Mouse (Mus musculus) stomach, embryonic 14.5 days (tissue): Measurements from ENCODE around the gene Rilp. TPM values are rescaled to one million over a fixed set of nuclear protein-coding genes. Genes with fewer than 3 reads are reported as not detected.

Experiments
- ATAC-seq: fragments of 200-750 bp; cut with Nextera tagmentation; 2 replicates; pipeline ENCODE4 v1.8.0; 2017; ENCODE audit warnings: low read depth, moderate TSS enrichment; ENCODE audit not compliant: insufficient number of reproducible peaks, insufficient read depth, low FRiP score
- H3K27ac ChIP-seq: fragments of 300-500 bp; sonication (generic); 2 replicates; pipeline ENCODE4 v1.5.1; 2014; ENCODE audit warnings: mild to moderate bottlenecking, low read length, moderate library complexity, mixed read lengths
- H3K27me3 ChIP-seq: fragments of 300-500 bp; sonication (generic); 2 replicates; pipeline ENCODE4 v1.6.1; 2014; ENCODE audit warnings: low read length, control low read depth, mixed read lengths; ENCODE audit not compliant: control insufficient read depth, insufficient read depth
- H3K36me3 ChIP-seq: fragments of 300-500 bp; sonication (generic); 2 replicates; pipeline ENCODE4 v1.6.1; 2014; ENCODE audit warnings: mild to moderate bottlenecking, control low read depth, low read length, moderate library complexity, mixed read lengths; ENCODE audit not compliant: control insufficient read depth, insufficient read depth
- H3K4me1 ChIP-seq: fragments of 300-500 bp; sonication (generic); 2 replicates; pipeline ENCODE4 v1.6.1; 2014; ENCODE audit warnings: low read length, control low read depth, mixed read lengths; ENCODE audit not compliant: control insufficient read depth, insufficient read depth
- H3K4me2 ChIP-seq: fragments of 300-500 bp; sonication (generic); replicated peaks from 2 replicates; pipeline ENCODE4 v1.6.1; 2014; ENCODE audit warnings: low read depth, low read length, control low read depth
- H3K4me3 ChIP-seq: fragments of 300-500 bp; sonication (generic); 2 replicates; pipeline ENCODE4 v1.5.1; 2014; ENCODE audit warnings: low read depth, low read length, control low read depth
- H3K9ac ChIP-seq: fragments of 300-500 bp; sonication (generic); replicated peaks from 2 replicates; pipeline ENCODE4 v1.6.1; 2014; ENCODE audit warnings: low read depth, mild to moderate bottlenecking, control low read depth, low read length, moderate library complexity, mixed read lengths
- H3K9me3 ChIP-seq: fragments of 300-500 bp; sonication (generic); 2 replicates; pipeline ENCODE4 v1.6.1; 2016; ENCODE audit warnings: low read depth, low read length, control low read depth; ENCODE audit not compliant: control insufficient read depth
- WGBS: fragments of 180-500 bp; shearing (Covaris S2); extraction: QIAGEN DNeasy Blood & Tissue Kit; methylation state at CpG from one replicate; pipeline ENCODE4 v1.1.7; 2014; 5-methylcytosine and 5-hydroxymethylcytosine counted together
- polyA plus RNA-seq: library from polyadenylated mRNA; unstranded; fragments of >200 nt; fragmentation: Nextera tagmentation; extraction: Ambion mirVana; gene quantifications from 2 replicates; pipeline ENCODE4 v1.2.1, GENCODE M21; 2014

Gene Rilp
- polyA plus RNA-seq, 1 experiment from 2014 or later = 0.32 TPM

DNA sequence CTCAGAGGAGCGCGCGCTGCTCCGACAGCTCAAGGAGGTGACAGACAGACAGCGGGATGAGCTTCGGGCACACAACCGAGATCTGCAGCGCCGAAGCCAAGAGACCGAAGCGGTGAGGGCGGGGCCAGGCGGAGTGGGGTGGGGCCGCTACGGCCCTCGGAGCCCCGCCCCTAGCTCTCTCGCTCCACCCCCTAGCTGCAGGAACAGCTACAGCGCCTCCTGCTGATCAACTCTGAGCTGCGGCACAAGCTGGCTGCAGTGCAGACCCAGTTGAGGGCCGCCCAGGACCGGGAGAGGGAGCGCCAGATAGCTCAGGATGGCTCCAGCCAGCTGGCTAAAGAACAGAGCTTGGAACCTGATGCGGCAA lies 716 bp downstream of the Rilp start:
- 2% methylated on average over 23 of the region's 24 CpGs for WGBS
- Histone ChIP-seq H3K4me3 (peak overlapping the region; percentile 46), H3K27ac (peak overlapping the region; percentile 64; the same call in 1 of the 2 replicates), H3K4me2 (peak overlapping the region; percentile 96), H3K4me1 (peaks cover 16% of the 10 kb centered on the region), H3K36me3 (peaks cover 38% of the 10 kb centered on the region), H3K9ac (peak overlapping the region; percentile 22; the same call in 1 of the 2 replicates), H3K9me3 (no peaks in the 10 kb centered on the region), H3K27me3 (no peaks in the 10 kb centered on the region)
- ATAC-seq = peak; percentile 83

DNA sequence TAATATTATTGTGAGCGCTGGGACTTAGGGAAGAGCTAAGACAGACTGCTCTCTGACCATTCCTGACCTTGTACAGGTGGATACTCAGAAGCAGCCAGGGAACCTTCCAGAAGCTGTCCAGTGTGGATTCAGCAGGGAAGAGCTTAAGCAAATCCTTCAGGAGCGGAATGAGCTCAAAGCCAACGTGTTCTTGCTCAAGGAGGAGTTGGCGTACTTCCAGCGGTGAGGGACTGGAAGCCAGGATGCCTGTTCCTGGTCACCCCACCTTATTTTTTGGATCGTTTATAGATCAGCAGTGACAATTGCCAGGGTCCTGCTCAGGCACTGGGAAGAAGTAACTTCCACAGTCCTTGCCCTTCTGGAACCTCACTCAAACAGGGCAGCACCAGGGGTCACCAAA lies 1.3 kb downstream of the Rilp start:
- H3K36me3 ChIP-seq = peaks cover 32% of the 10 kb centered on the region
- H3K27me3 ChIP-seq = no peaks in the 10 kb centered on the region
- H3K27ac ChIP-seq = no peak overlapping the region
- H3K4me1 ChIP-seq = peaks cover 16% of the 10 kb centered on the region
- H3K9me3 ChIP-seq = no peaks in the 10 kb centered on the region
- WGBS = 77% methylated on average over 6 of the region's 6 CpGs
- H3K9ac ChIP-seq = no peak overlapping the region
- H3K4me2 ChIP-seq = no peak overlapping the region
- ATAC-seq = no peak
- H3K4me3 ChIP-seq = no peak overlapping the region

DNA sequence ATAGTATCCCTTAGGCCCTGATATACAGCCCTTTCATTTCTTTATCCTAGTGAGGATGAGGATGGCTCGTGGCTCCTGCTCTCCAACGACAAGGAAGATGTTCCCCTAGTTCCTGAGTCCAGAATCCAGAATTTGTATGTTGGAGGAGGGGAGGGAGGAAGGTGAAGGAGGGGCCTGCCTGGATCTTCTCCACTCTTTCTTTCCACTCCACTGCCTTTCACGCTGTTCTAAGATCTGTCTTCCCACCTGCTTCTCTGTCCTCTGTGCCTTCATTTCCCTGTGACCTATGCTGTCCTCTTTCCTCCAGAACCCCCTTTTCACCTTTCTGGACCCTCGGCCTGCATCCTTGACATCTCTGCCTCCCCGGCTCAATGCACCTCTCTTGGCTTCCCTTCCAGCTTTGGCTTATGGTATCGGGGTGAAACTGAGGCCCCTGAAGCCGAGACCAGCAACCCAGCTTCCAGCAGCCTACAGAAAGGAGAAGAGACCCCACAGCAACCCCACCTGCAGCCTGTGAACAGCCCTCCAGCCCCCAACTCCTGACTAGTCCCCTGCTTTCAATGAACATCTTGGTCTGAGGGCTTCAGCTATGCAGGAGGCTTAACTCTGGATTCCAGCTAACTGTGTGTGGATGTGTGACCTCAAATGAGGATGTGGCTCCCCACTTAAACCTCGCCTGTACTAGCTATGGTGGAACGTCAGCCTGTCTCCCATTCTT lies 2.6 kb downstream of the Rilp start:
- ATAC-seq = no peak
- Histone ChIP-seq H3K27ac (no peak overlapping the region), H3K36me3 (peaks cover 23% of the 10 kb centered on the region), H3K9me3 (no peaks in the 10 kb centered on the region), H3K4me1 (peaks cover 16% of the 10 kb centered on the region), H3K27me3 (no peaks in the 10 kb centered on the region), H3K9ac (no peak overlapping the region), H3K4me2 (no peak overlapping the region), H3K4me3 (no peak overlapping the region)
- 78% methylated on average over 9 of the region's 9 CpGs for WGBS

DNA sequence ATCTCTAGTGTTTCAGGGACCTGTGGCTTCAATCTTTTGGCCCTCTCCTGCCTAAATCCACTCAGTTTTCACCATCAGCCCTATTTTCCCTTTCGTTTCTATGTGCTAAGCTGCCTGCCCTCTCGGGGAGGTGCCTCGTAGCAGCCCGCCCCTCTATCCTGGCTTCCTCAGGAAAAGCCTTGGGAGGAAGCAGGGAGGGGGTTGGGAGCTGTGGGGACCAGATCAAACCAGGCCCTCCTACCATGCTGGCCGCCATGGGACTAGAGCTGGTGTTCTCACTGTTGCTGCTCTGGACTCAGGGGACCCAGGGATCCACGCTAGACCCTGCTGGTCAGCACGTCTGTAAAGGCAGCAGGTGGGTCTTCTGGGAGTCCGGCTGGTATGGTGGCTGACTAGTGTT lies 3.4 kb downstream of the Rilp start, which contains the start of gene Scarf1:
Gene Scarf1 (plus strand): TSS at position 205 of the 400 bp plus-strand sequence.
- Histone ChIP-seq H3K4me1 (peaks cover 16% of the 10 kb centered on the region), H3K4me3 (peak within 1 kb of the TSS; percentile 9; the same call in 1 of the 2 replicates), H3K27ac (no peak within 1 kb of the TSS), H3K36me3 (peaks cover 15% of the 10 kb centered on the region), H3K9me3 (no peaks in the 10 kb centered on the region), H3K9ac (no peak within 1 kb of the TSS), H3K27me3 (no peaks in the 10 kb centered on the region), H3K4me2 (no peak within 1 kb of the TSS)
- no peak for ATAC-seq
- WGBS = 54% methylated on average over 8 of the region's 8 CpGs

DNA sequence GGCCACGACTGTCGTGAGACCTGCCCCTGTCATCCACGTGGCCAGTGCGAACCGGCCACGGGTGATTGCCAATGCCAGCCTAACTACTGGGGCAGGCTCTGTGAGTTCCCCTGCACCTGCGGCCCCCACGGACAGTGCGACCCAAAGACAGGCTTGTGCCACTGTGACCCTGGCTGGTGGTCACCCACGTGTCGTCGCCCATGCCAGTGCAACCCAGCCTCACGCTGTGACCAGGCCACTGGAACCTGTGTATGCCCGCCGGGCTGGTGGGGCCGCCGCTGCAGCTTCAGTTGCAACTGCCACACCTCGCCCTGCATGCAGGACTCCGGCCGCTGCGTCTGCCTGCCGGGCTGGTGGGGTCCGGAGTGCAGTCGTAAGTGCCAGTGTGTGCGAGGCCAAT lies 5.3 kb downstream of the Rilp start:
- Histone ChIP-seq H3K4me2 (no peak overlapping the region), H3K27ac (no peak overlapping the region), H3K4me1 (no peaks in the 10 kb centered on the region), H3K9me3 (no peaks in the 10 kb centered on the region), H3K27me3 (no peaks in the 10 kb centered on the region), H3K9ac (no peak overlapping the region), H3K36me3 (no peaks in the 10 kb centered on the region), H3K4me3 (no peak overlapping the region)
- ATAC-seq = no peak
- WGBS = 89% methylated on average over 25 of the region's 25 CpGs

DNA sequence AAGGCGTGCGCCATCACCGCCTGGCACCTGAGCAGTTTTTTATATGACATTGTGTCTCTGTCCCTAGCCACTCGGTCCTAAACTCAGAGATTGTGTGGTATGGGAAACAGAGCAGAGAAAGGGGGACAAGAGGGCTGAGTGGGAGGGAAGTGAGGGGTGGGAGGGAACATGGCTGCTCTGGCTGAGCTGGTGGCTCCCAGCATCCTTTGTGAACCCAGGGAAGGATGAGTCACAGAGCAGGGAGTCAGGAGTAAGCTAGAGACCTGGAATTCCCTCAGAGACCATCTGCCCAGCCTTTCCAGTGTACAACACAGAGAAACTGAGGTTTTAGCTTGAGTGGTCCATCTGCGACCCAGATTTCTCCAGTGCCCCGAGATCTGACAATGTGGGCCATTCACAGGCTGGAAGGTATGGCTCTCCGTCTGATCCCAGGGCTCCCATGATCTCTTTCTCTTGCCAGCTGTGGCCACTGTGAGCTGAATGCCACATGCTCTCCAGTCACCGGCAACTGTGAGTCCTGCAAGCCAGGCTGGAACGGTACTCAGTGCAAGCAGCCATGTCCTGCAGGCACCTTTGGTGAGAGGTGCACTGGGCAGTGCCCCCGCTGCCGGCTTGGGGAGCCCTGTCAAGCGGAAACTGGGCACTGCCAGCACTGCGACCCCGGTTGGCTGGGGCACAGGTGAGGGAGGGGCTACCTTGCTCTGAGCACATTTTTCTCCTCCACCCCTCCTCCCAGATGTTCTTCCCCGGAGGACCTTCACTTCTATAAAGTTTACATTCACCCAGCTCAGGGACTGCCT lies 10.1 kb downstream of the Rilp start:
- ATAC-seq = no peak
- H3K27ac ChIP-seq = no peak overlapping the region
- H3K4me3 ChIP-seq = no peak overlapping the region
- H3K9ac ChIP-seq = no peak overlapping the region
- WGBS = 69% methylated on average over 15 of the region's 15 CpGs
- H3K36me3 ChIP-seq = no peaks in the 10 kb centered on the region
- H3K4me2 ChIP-seq = no peak overlapping the region
- H3K27me3 ChIP-seq = no peaks in the 10 kb centered on the region
- no peaks in the 10 kb centered on the region for H3K4me1 ChIP-seq
- no peaks in the 10 kb centered on the region for H3K9me3 ChIP-seq

DNA sequence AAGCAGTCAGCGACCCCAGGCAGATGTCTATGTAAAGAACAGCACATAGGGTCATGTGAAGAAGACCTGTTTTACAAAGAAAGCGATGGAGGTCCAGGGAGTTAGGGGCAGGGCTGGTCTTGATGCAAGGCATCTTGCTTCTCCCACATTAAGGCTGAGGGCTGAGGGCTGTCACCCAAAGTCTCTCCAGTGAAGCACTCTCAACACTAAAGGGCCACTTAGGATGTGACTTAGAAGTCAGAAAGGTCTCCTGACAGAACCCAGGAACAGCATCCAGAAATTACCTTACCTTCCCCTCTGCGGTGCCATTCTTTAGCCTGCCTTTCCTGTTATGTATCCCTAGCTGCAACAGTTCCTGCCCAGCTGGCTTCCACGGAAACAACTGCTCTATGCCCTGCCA lies 11.7 kb downstream of the Rilp start:
- Histone ChIP-seq H3K9me3 (no peaks in the 10 kb centered on the region), H3K27ac (no peak overlapping the region), H3K36me3 (no peaks in the 10 kb centered on the region), H3K4me3 (no peak overlapping the region), H3K4me1 (no peaks in the 10 kb centered on the region), H3K27me3 (no peaks in the 10 kb centered on the region), H3K4me2 (no peak overlapping the region), H3K9ac (no peak overlapping the region)
- ATAC-seq = no peak
- WGBS = 89% methylated on average over 4 of the region's 4 CpGs

DNA sequence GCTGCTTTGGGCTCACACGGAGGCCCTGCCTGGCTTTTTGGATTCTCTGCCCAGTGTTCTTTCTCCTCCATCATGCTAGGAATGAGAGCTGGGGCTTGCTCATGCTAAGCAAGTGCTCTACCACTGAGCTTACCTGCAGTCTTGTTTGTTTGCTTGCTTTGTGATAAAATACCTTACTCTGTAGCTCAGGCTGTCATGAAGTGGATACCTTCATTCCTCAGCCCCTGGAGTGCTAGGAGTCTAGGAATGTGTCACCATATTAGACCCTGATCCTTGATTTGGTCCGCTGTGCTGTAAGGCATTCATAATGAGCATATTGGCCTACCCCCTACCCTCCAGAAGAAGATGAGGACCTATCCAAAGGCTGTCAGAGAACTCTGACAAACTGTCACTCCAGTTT lies 12.9 kb downstream of the Rilp start:
- Histone ChIP-seq H3K4me1 (no peaks in the 10 kb centered on the region), H3K36me3 (no peaks in the 10 kb centered on the region), H3K4me2 (no peak overlapping the region), H3K27ac (no peak overlapping the region), H3K9ac (no peak overlapping the region), H3K9me3 (no peaks in the 10 kb centered on the region), H3K4me3 (no peak overlapping the region), H3K27me3 (no peaks in the 10 kb centered on the region)
- 80% methylated on average over 2 of the region's 2 CpGs for WGBS
- no peak for ATAC-seq
